Mouse (Mus musculus) adrenal gland, adult 8-10 months (tissue): ENCODE data around the gene Atp6ap1. TPM values are rescaled to one million over a fixed set of nuclear protein-coding genes. Genes with fewer than 3 reads are reported as not detected.

Source experiments
- DNase-seq: peaks from one replicate; pipeline ENCODE4 v3.0.0; 2022
- microRNA-seq, 2 experiments: library from miRNA; unstranded; fragments of <30 nt; microRNA quantifications; one replicate each; pipeline ENCODE4 v1.2.0; 2022
- total RNA-seq, 4 experiments: library from RNA; stranded (reverse); gene quantifications; 2 replicates each; pipeline ENCODE4 v1.2.4; 2022

Gene Atp6ap1
- total RNA-seq, 4 experiments from 2014 or later, result 246 to 263 (median 258) TPM

GRCm38 (mm10) chrX:74304867-74305700, 8.2 kb downstream of the Atp6ap1 start, which contains the start of gene Gdi1:
Gdi1 (plus strand) TSS chrX:74304998.
- peak; percentile 43 for DNase-seq

GRCm38 (mm10) chrX:74312540-74313464, 15.9 kb downstream of the Atp6ap1 start, which contains the start of gene Fam50a:
Fam50a (plus strand) TSS chrX:74313033.
- DNase-seq, result peak; percentile 86

- DNase-seq, result peak; percentile 47
Observed at GRCm38 (mm10) chrX:74328725-74329161, 31.8 kb downstream of the Atp6ap1 start, which contains the start of gene Plxna3. Plxna3 (plus strand) TSS chrX:74329066.

GRCm38 (mm10) chrX:74329215-74329671, 32.3 kb downstream of the Atp6ap1 start:
- no peak for DNase-seq

GRCm38 (mm10) chrX:74330166-74330930, 33.5 kb downstream of the Atp6ap1 start:
- DNase-seq, result no peak

GRCm38 (mm10) chrX:74352645-74353466, 56.0 kb downstream of the Atp6ap1 start:
- no peak for DNase-seq

- DNase-seq, result peak; percentile 73
Observed at GRCm38 (mm10) chrX:74353467-74353770, 56.5 kb downstream of the Atp6ap1 start, which contains the start of gene Lage3. Lage3 (minus strand) TSS chrX:74353618.

Small RNAs within 50 kb of the gene (microRNA-seq; reads per million reads assigned to microRNA genes)
- 0 to 0.17 reads per million in 2 experiments for gene Mir7091
- gene Mir7092, result 0 to 0.18 reads per million in 2 experiments

Other genes with a start within 250 kb of the Atp6ap1 start
- gene Opn1mw, start 169.6 kb upstream of the Atp6ap1 start, total RNA-seq, result not detected
- 10 to 100 TPM; 37.8 to 56.5 (median 46.9) TPM for gene Mecp2, start 161.7 kb upstream of the Atp6ap1 start, total RNA-seq
- gene Tex28, start 129.3 kb upstream of the Atp6ap1 start, total RNA-seq, result not detected
- gene Tktl1, start 119.8 kb upstream of the Atp6ap1 start, total RNA-seq, result not detected
- 100 to 1,000 TPM; 133 to 200 (median 168) TPM for gene Flna, start 47.3 kb upstream of the Atp6ap1 start, total RNA-seq
- gene Emd, start 42.4 kb upstream of the Atp6ap1 start, total RNA-seq, result 10 to 100 TPM; 47.9 to 68.8 (median 57.1) TPM
- gene Rpl10, start 26.3 kb upstream of the Atp6ap1 start, total RNA-seq, result 100 to 1,000 TPM; 315 to 542 (median 416) TPM
- gene Taz, start 15.2 kb upstream of the Atp6ap1 start, total RNA-seq, result 100 to 1,000 TPM in 2 of 4 experiments, 10 to 100 TPM in 2; 82.9 to 124 (median 103) TPM
- 10 to 100 TPM; 16.3 to 28.6 (median 21.8) TPM for gene Dnase1l1, start 14.8 kb upstream of the Atp6ap1 start, total RNA-seq
- gene Gdi1, start 7.9 kb downstream of the Atp6ap1 start, total RNA-seq, result 100 to 1,000 TPM; 219 to 342 (median 266) TPM
- 10 to 100 TPM; 62.3 to 82.0 (median 71.6) TPM for gene Fam50a, start 15.9 kb downstream of the Atp6ap1 start, total RNA-seq
- gene Plxna3, start 32.0 kb downstream of the Atp6ap1 start, total RNA-seq, result 10 to 100 TPM in 3 of 4 experiments, 1 to 10 TPM in 1; 7.2 to 29.6 (median 19.1) TPM
- 10 to 100 TPM; 50.0 to 63.9 (median 53.6) TPM for gene Lage3, start 56.5 kb downstream of the Atp6ap1 start, total RNA-seq
- gene Ubl4a, start 76.1 kb downstream of the Atp6ap1 start, total RNA-seq, result 10 to 100 TPM; 65.7 to 68.0 (median 66.7) TPM
- 10 to 100 TPM; 22.6 to 29.6 (median 26.1) TPM for gene Slc10a3, start 76.3 kb downstream of the Atp6ap1 start, total RNA-seq
- 10 to 100 TPM; 25.4 to 44.8 (median 33.5) TPM for gene Fam3a, start 96.2 kb downstream of the Atp6ap1 start, total RNA-seq
- gene Ikbkg, start 96.2 kb downstream of the Atp6ap1 start, total RNA-seq, result 100 to 1,000 TPM in 2 of 4 experiments, 10 to 100 TPM in 2; 68.7 to 107 (median 88.8) TPM
- 100 to 1,000 TPM; 190 to 204 (median 198) TPM for gene G6pdx, start 132.1 kb downstream of the Atp6ap1 start, total RNA-seq
- gene Gm6880, start 184.3 kb downstream of the Atp6ap1 start, total RNA-seq, result not detected